Mouse (Mus musculus): Measurements from ENCODE around the gene Tex22.

The Tex22 gene
- long read RNA-seq, experiment 1, result 0 reads
- long read RNA-seq, experiment 2, result 0 reads

GRCm38 (mm10) chr12:113074329-113075062 is at the start of gene Tex22:
TSS of gene Tex22 (plus strand) at chr12:113074502.
- intact Hi-C loops (cut with DNase I), result loop anchor here (10.0 kb wide), 1 partner anchor 70 kb away; the partner anchor contains the start of gene Brf1

DNA sequence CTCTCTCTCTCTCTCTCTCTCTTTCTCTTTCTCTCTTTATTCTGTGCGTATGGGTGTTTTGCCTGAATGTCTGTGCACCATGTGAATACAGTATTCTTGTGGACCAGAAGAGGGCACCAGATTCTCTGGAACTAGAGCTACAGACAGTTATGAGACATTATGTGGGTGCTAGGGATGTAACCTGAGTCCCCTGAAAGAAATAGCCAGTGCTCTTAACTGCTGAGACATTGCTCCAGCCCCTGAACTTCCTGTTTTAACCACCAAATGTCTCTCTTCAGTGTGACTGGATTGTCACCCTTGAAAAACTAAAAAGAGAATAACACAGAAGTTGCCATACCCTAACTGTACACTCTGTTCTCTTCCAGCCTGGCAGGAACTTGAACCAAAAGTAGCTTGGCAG is 47.7 kb upstream of the Tex22 start:
- intact Hi-C loops (cut with DNase I), result no loop called here

GRCm38 (mm10) chr12:113027495-113027894 is 46.8 kb upstream of the Tex22 start:
- intact Hi-C loops (cut with DNase I), result no loop called here

- intact Hi-C loops (cut with DNase I), result no loop called here
These were observed 46.2 kb upstream of the Tex22 start for GRCm38 (mm10) chr12:113028067-113028466.

DNA sequence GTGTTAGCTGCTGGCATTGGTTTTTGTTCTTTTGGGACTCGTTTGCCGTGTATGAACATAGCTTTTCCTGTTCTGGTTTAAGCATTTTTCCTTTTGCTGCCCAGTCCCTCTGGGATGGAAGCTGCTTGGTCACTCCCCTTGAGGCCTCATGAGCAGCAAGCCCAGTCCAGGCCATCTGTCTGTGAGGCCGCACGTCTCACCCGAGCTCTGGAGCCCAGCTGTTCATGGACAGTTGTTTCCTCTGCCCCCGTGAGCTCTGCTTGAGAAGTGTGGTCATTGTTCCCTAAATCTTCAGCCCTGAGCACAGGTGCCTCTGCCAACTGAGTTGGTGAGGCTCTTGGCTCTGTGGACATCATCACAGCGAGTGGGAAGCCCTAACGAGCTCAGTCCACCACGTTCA is 45.4 kb upstream of the Tex22 start:
- intact Hi-C loops (cut with DNase I), result no loop called here

DNA sequence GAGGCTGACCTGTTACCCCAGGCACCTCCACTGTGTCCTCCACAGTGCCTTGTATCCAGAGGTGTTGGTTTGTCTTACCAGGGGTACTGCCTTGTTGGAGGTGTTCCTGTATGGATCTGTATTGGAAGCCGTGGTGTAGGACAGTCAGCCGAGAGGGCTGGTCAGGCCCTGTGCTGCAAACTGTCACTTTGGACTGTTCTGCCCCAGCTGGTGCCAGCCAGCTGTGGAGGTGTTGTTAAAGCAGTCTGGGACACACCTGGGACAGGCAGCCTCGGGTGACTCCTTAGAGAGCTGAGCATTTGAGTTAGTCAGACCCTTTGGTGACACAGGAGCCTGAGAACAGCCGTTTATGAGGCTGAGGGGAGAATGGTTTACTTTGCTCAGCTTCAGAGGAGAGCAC is 44.3 kb upstream of the Tex22 start:
- intact Hi-C loops (cut with DNase I), result no loop called here

DNA sequence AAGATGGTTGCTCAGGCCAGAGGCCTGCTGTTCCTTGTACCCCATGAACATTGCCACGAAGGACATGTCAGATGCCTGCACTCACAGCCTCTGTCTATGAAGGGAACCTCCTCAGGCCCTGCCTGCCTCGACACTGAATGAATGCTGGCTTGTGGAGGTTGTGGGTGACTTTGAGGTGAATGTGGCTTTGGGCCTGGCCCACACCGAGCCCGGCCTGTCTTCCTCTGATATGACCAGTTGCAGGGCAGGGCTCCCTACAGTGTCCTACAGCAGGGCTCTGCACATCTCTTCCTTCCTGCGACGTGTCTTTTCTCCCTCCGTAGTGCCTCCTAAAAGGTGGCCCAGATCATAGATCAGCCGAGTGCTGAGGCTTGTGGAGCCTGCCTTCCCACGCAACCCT is 43.3 kb upstream of the Tex22 start:
- intact Hi-C loops (cut with DNase I), result no loop called here

GRCm38 (mm10) chr12:113031441-113031840 is 42.9 kb upstream of the Tex22 start:
- intact Hi-C loops (cut with DNase I), result no loop called here

GRCm38 (mm10) chr12:113032296-113033250 is 41.7 kb upstream of the Tex22 start:
- intact Hi-C loops (cut with DNase I), result no loop called here

DNA sequence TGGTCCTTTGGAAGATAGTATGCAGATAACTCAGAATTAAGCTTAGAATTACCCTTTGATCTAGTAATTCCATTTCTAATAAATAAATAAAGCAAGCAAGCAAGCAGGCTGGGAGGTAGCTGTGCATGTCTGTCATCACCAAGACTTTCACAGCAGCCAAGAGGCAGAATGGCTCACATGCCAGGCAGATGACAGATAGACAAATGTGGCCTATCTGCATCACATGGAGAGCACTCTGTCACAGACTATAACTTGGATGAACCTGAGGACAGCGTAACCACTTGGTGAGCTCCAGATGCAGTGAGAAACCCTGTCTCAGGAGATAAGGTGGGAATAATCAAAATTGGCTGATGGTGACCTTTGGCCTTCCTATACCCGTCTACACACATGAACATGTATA is 39.2 kb upstream of the Tex22 start:
- intact Hi-C loops (cut with DNase I), result no loop called here

- intact Hi-C loops (cut with DNase I), result no loop called here
These were observed 37.3 kb upstream of the Tex22 start for GRCm38 (mm10) chr12:113036996-113037395.

GRCm38 (mm10) chr12:113038414-113038813 is 35.9 kb upstream of the Tex22 start:
- intact Hi-C loops (cut with DNase I), result no loop called here

DNA sequence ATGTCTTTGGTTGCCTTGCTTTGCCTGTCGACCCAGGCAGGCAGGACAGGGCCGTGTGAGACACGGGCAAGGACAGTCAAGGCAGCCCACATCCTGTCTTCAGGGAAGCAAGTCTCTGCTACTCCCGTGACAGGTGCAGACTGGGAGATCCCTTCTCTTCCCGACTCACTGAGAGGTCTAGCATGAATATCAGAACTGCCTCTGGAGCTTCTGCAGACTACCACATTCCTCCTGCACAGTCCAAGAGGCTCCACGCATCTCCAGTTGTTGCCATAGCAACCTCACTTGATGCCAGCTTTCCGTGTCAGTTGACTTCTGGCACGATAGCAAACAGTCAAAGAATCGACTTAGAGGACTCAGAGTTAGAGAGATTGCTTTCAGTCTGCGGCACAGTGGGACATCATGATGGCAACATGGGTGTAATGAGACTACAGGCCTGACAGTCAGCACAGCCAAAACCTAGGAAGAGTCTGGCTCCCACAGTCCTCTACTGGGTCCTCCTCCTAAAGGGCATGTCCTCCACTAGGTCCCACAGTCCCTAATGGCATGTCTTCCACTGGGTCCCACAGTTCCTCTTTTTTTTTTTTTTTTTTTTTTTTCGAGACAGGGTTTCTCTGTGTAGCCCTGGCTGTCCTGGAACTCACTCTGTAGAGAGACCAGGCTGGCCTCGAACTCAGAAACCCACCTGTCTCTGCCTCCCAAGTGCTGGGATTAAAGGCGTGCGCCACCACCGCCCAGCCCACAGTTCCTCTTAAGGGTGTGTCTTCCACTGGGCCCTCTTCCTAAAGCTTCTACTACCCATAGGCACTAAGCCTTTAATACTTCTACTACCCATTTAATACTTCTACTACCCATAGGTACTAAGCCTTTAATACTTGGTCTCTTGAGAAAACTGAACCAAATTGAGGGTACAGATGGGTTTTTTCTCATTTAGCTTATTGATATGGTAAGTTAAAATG is 32.5 kb upstream of the Tex22 start:
- intact Hi-C loops (cut with DNase I), result no loop called here

DNA sequence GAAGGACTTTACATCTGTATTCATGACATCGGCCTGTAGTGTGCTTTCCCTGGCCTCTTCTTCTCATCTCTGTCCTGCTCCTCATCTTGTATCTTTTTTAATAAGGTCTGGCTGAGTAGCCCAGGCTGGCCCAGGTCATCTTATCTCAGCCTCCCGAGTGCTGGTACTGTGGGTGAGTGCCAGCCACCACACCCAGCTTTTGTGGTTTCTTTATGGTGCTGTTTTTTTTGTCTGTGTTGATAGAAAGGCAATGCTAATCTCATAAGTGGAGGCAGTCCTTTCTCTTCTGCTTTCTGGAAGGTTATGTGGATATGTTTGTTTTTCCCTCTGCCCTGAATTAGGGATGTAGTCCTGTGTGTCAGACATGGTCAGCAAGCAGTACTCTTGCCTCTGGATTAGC is 31.8 kb upstream of the Tex22 start:
- intact Hi-C loops (cut with DNase I), result no loop called here

DNA sequence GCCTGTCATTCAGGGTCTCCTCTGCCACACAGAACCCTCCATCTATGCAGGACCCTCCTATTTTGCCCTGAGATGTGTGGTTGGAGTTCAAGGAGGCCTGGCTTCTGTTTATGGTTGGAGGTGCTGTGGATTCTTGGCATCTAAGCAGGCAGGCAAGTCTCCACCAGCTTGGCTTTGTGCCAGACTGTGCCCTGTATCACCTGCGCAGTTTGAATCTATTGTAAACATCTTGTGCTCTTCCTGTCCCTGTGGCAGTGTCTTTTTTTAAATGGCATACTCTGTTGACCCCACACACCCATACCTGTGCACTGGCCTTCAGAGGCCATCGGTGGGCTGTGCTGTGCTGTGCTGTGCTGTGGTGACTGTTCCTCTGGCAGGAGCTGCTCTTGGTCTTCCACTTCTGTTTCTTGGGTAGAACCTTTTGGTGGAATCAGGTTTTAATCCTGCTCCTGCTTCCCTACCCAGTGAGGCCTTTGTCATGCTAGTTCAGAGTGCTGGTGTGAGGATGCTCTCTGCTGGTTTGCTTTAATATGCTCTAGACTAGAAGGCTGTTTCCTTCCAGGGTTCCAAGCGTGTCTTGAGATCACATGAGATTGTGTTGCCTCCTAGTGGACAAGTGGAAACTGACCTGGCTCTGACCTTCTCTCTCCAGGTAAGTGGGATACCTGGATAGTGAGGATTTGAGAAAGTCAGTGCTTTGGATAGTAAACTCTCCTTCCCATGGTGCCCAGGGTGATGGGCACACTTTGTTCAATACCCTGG is 29.2 kb upstream of the Tex22 start:
- intact Hi-C loops (cut with DNase I), result loop anchor here (5.0 kb wide), 1 partner anchor 38 kb away; no protein-coding TSS in a partner anchor

DNA sequence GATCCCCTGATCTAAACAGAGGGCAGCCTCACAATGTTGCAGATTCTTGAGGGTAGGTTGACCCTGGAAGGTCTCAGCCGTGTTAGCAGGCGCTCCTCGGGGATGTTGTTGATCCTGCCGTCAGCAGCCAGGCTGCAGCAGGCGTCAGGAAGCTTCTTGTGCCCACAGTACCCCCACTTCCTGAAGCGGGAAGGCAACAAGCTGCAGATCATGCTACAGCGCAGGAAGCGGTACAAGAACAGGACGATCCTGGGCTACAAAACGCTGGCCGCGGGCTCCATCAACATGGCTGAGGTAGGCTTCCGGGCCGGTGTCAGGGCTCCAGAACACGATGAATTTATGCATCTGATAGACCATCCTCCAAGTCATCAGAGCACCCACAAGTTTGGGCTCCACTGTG is 27.4 kb upstream of the Tex22 start:
- intact Hi-C loops (cut with DNase I), result loop anchor here (5.0 kb wide), 1 partner anchor 40 kb away; no protein-coding TSS in a partner anchor

GRCm38 (mm10) chr12:113048103-113048502 is 26.2 kb upstream of the Tex22 start:
- intact Hi-C loops (cut with DNase I), result loop anchor here (5.0 kb wide), 1 partner anchor 41 kb away; no protein-coding TSS in a partner anchor

DNA sequence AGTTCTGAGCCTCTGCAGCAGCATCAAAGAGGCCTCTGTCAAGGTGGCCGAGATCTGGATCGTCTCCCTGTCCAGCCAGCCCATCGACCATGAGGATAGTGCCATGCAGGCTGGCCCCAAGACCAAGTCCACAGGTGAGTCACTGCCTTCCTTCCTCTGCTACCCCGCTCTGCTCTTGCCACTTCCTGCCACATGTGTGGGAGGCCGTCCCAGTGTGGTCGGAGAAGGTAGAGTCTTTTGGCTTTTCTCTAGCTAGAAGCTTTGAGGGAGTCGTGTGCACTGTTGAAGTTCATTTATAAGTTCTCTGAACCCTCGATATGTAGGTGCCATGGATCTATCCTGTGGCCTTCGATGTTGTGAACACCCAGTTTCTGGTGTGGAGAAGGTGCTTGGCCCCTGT is 24.5 kb upstream of the Tex22 start:
- intact Hi-C loops (cut with DNase I), result loop anchor here (5.0 kb wide), 1 partner anchor 43 kb away; no protein-coding TSS in a partner anchor

DNA sequence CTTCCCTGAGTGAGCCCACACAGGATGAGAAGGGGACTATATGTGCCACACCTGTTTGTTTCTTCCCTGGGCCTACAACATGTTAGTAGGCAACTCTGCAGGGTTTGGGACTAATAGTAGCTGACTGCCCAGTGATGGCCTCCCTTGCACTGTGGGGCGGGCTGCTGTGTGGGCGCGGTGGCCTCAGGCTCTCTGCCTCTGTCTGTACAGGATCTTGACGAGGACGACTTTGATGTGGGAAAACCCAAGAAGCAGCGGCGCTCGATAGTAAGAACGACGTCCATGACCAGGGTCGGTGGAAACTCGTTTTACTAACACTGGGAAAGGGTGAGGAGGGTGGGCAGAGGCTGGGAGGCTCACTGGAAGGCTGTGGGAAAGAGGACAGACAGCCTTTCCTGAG is 23.6 kb upstream of the Tex22 start:
- intact Hi-C loops (cut with DNase I), result no loop called here
